Mouse (Mus musculus) liver, embryonic 16.5 days (tissue): ENCODE measurements around the gene Chka. TPM values are rescaled to one million over a fixed set of nuclear protein-coding genes. Genes with fewer than 3 reads are reported as not detected.

Source experiments
- ATAC-seq: fragments of 200-750 bp; cut with Nextera tagmentation; 2 replicates; pipeline ENCODE4 v1.8.0; 2017; ENCODE audit warnings: low read depth, mild to moderate bottlenecking, moderate number of reproducible peaks, moderate library complexity
- H3K27ac ChIP-seq: fragments of 300-500 bp; sonication (generic); 2 replicates; pipeline ENCODE4 v1.5.1; 2014; ENCODE audit warnings: mild to moderate bottlenecking, low read length
- H3K27me3 ChIP-seq: fragments of 300-500 bp; sonication (generic); 2 replicates; pipeline ENCODE4 v1.6.1; 2014; ENCODE audit warnings: low read depth, low read length, mixed read lengths; ENCODE audit not compliant: control insufficient read depth, insufficient read depth
- H3K36me3 ChIP-seq: fragments of 300-500 bp; sonication (generic); 2 replicates; pipeline ENCODE4 v1.6.1; 2014; ENCODE audit warnings: mild to moderate bottlenecking; ENCODE audit not compliant: control insufficient read depth, insufficient read depth
- H3K4me1 ChIP-seq: fragments of 300-500 bp; sonication (generic); 2 replicates; pipeline ENCODE4 v1.6.1; 2014; ENCODE audit warnings: low read depth, low read length, mixed read lengths; ENCODE audit not compliant: control insufficient read depth
- H3K4me2 ChIP-seq: fragments of 300-500 bp; sonication (generic); 2 replicates; pipeline ENCODE4 v1.6.1; 2014; ENCODE audit warnings: low read depth, low read length, mixed read lengths
- H3K4me3 ChIP-seq: fragments of 300-500 bp; sonication (generic); 2 replicates; pipeline ENCODE4 v1.5.1; 2014; ENCODE audit warnings: low read depth, mild to moderate bottlenecking, low read length
- H3K9ac ChIP-seq: fragments of 300-500 bp; sonication (generic); 2 replicates; pipeline ENCODE4 v1.6.1; 2014; ENCODE audit warnings: low read depth, low read length
- H3K9me3 ChIP-seq: fragments of 300-500 bp; sonication (generic); replicated peaks from 2 replicates; pipeline ENCODE4 v1.6.1; 2016; ENCODE audit warnings: low read length; ENCODE audit not compliant: control insufficient read depth
- WGBS: fragments of 180-500 bp; shearing (Covaris S2); extraction: QIAGEN DNeasy Blood & Tissue Kit; methylation state at CpG from one replicate; pipeline ENCODE4 v1.1.7; 2014; ENCODE audit not compliant: insufficient replicate concordance; 5-methylcytosine and 5-hydroxymethylcytosine counted together
- polyA plus RNA-seq: library from polyadenylated mRNA; unstranded; fragments of >200 nt; fragmentation: Nextera tagmentation; extraction: Ambion mirVana; gene quantifications from 2 replicates; pipeline ENCODE4 v1.2.1, GENCODE M21; 2015

Gene Chka
- polyA plus RNA-seq, 1 experiment from 2014 or later: 19.3 TPM

DNA sequence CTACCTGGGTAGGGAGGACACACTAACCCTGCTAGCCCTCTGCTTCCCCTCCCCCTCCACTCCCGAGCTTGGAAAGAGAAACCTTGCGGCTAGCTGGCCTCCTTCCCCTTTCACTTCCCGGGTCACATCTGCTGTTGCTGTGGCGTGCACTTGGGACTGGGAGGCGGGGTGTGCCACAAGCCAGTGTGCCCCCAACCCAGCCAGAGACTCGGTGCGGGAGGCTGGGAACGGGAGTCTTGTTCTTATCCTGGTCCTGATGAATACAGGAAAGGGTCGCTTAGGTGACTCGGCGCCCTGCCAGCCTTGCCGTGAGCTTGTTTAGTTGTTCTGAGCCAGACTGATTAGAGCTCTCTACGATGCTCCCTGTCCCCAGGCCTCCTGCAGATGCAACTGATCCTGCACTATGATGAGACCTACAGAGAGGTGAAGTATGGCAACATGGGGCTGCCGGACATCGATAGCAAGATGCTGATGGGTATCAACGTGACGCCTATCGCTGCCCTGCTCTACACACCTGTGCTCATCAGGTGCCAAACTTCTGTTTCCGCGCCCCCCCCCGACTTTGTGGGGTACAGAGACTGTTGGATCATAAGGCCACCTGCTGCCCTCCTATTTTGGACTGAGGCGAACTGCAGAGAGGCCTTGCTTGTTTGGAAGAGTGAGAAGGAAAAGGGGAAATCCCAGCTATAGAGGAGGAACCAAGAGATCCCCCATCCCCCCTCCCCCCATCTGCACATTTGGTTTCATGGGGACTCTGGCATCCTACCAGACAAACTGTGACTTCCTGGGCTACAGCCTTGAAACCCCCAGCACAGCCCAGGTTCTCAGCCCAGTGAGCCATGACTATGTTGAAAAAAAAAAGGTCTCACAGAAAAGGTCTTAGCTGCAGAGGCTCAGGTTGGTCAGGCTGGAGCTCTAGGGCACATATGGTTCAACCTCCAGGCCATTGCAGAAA lies 84.6 kb downstream of the Chka start:
- 6% methylated on average over 22 of the region's 22 CpGs for WGBS
- peak; percentile 37; the same call in 1 of the 2 replicates for ATAC-seq

GRCm38 (mm10) chr19:3942315-3942714 lies 90.7 kb downstream of the Chka start:
- H3K27ac ChIP-seq: no peak overlapping the region
- no peaks in the 10 kb centered on the region for H3K27me3 ChIP-seq
- no peaks in the 10 kb centered on the region for H3K9me3 ChIP-seq
- no peaks in the 10 kb centered on the region for H3K36me3 ChIP-seq
- H3K4me1 ChIP-seq: peaks cover 10% of the 10 kb centered on the region
- H3K9ac ChIP-seq: no peak overlapping the region
- ATAC-seq: no peak
- H3K4me3 ChIP-seq: no peak overlapping the region
- no peak overlapping the region for H3K4me2 ChIP-seq
- WGBS: 64% methylated on average over 7 of the region's 7 CpGs

More for the DNA sequence above, 84.6 kb downstream of the Chka start:
- H3K27ac ChIP-seq: peak overlapping the region; percentile 18; the same call in 1 of the 2 replicates
- peak overlapping the region; percentile 54 for H3K4me2 ChIP-seq
- no peaks in the 10 kb centered on the region for H3K36me3 ChIP-seq
- peaks cover 2% of the 10 kb centered on the region for H3K27me3 ChIP-seq
- H3K9ac ChIP-seq: peak overlapping the region; percentile 58
- H3K4me3 ChIP-seq: peak overlapping the region; percentile 55
- peaks cover 9% of the 10 kb centered on the region for H3K4me1 ChIP-seq
- H3K9me3 ChIP-seq: no peaks in the 10 kb centered on the region

- ATAC-seq: peak; percentile 81
- Histone ChIP-seq H3K4me2 (peak overlapping the region; percentile 60), H3K4me1 (peaks cover 10% of the 10 kb centered on the region), H3K9me3 (no peaks in the 10 kb centered on the region), H3K27me3 (no peaks in the 10 kb centered on the region), H3K27ac (no peak overlapping the region), H3K36me3 (no peaks in the 10 kb centered on the region), H3K9ac (no peak overlapping the region), H3K4me3 (peak overlapping the region; percentile 37)
- WGBS: 15% methylated on average over 27 of the region's 27 CpGs
Observed at GRCm38 (mm10) chr19:3942986-3943735, 91.6 kb downstream of the Chka start.

Other genes with a start within 250 kb of the Chka start
- gene Lrp5, start 165.2 kb upstream of the Chka start, polyA plus RNA-seq: 2.2 and 2.7 TPM in 2 replicates
- gene 1810055G02Rik, start 143.5 kb upstream of the Chka start, polyA plus RNA-seq: 15.8 and 16.5 TPM in 2 replicates
- gene Kmt5b, start 84.4 kb upstream of the Chka start, polyA plus RNA-seq: 6.7 and 7.4 TPM in 2 replicates
- gene Tcirg1, start 55.4 kb downstream of the Chka start, polyA plus RNA-seq: 28.7 and 33.8 TPM in 2 replicates
- gene Ndufs8, start 61.0 kb downstream of the Chka start, polyA plus RNA-seq: 150 and 159 TPM in 2 replicates
- gene Aldh3b1, start 78.0 kb downstream of the Chka start, polyA plus RNA-seq: 8.7 and 10.0 TPM in 2 replicates
- gene Unc93b1, start 83.4 kb downstream of the Chka start, polyA plus RNA-seq: 33.9 and 35.8 TPM in 2 replicates
- 0.07 and 0.12 TPM in 2 replicates for gene Aldh3b3, start 106.9 kb downstream of the Chka start, polyA plus RNA-seq
- 0.24 and 0.30 TPM in 2 replicates for gene Aldh3b2, start 120.6 kb downstream of the Chka start, polyA plus RNA-seq
- 10.5 and 12.4 TPM in 2 replicates for gene Acy3, start 134.8 kb downstream of the Chka start, polyA plus RNA-seq
- 0.09 TPM in 1 of 2 replicates, not detected in the other for gene Tbx10, start 141.0 kb downstream of the Chka start, polyA plus RNA-seq
- 12.2 and 12.6 TPM in 2 replicates for gene Nudt8, start 148.8 kb downstream of the Chka start, polyA plus RNA-seq
- gene Gm49405, start 148.9 kb downstream of the Chka start, polyA plus RNA-seq: 0.41 and 0.48 TPM in 2 replicates
- gene Doc2g, start 151.5 kb downstream of the Chka start, polyA plus RNA-seq: 0.42 and 0.75 TPM in 2 replicates
- 144 and 145 TPM in 2 replicates for gene Ndufv1, start 161.0 kb downstream of the Chka start, polyA plus RNA-seq
- gene Gstp1, start 186.2 kb downstream of the Chka start, polyA plus RNA-seq: 796 and 823 TPM in 2 replicates
- 6.1 and 17.4 TPM in 2 replicates for gene Gstp2, start 194.2 kb downstream of the Chka start, polyA plus RNA-seq
- 95.4 and 105 TPM in 2 replicates for gene Gstp3, start 207.8 kb downstream of the Chka start, polyA plus RNA-seq
- 0.25 and 0.32 TPM in 2 replicates for gene Cabp2, start 229.8 kb downstream of the Chka start, polyA plus RNA-seq
- gene Cdk2ap2, start 245.4 kb downstream of the Chka start, polyA plus RNA-seq: 112 and 117 TPM in 2 replicates
- gene Pitpnm1, start 248.2 kb downstream of the Chka start, polyA plus RNA-seq: 6.6 and 7.3 TPM in 2 replicates